Mouse (Mus musculus) Muller cell, postnatal 12 days (primary cell): ENCODE measurements around the gene Tmem72.

ENCODE experiments used
- DNase-seq: peaks from one replicate; pipeline ENCODE4 v3.0.0-alpha.2; 2015; ENCODE audit errors: inconsistent ontology term

Gene Tmem72

GRCm38 (mm10) chr6:116649811-116650210 lies 66.9 kb downstream of the Tmem72 start:
- no peak for DNase-seq

- no peak for DNase-seq
These were observed 69.0 kb downstream of the Tmem72 start for GRCm38 (mm10) chr6:116647763-116648162.

GRCm38 (mm10) chr6:116644335-116644734 lies 72.4 kb downstream of the Tmem72 start:
- DNase-seq: no peak

GRCm38 (mm10) chr6:116643881-116644280 lies 72.8 kb downstream of the Tmem72 start:
- DNase-seq: no peak

- DNase-seq: no peak
These were observed 73.8 kb downstream of the Tmem72 start for GRCm38 (mm10) chr6:116642942-116643341.

- DNase-seq: no peak
These were observed 77.0 kb downstream of the Tmem72 start for GRCm38 (mm10) chr6:116639663-116640062.

GRCm38 (mm10) chr6:116638871-116639270 lies 77.8 kb downstream of the Tmem72 start:
- DNase-seq: no peak

- no peak for DNase-seq
These were observed 79.2 kb downstream of the Tmem72 start for GRCm38 (mm10) chr6:116637496-116637895.

- no peak for DNase-seq
These were observed 80.0 kb downstream of the Tmem72 start for GRCm38 (mm10) chr6:116636581-116637235.

- no peak for DNase-seq
These were observed 81.2 kb downstream of the Tmem72 start for GRCm38 (mm10) chr6:116635251-116636180.

GRCm38 (mm10) chr6:116633741-116634695 lies 82.7 kb downstream of the Tmem72 start:
- DNase-seq: no peak

GRCm38 (mm10) chr6:116632129-116632528 lies 84.6 kb downstream of the Tmem72 start:
- no peak for DNase-seq

GRCm38 (mm10) chr6:116629766-116630165 lies 86.9 kb downstream of the Tmem72 start:
- DNase-seq: no peak
